10 mouse cellular contexts compared by ENCODE assay signal in the genomic region with DNA sequence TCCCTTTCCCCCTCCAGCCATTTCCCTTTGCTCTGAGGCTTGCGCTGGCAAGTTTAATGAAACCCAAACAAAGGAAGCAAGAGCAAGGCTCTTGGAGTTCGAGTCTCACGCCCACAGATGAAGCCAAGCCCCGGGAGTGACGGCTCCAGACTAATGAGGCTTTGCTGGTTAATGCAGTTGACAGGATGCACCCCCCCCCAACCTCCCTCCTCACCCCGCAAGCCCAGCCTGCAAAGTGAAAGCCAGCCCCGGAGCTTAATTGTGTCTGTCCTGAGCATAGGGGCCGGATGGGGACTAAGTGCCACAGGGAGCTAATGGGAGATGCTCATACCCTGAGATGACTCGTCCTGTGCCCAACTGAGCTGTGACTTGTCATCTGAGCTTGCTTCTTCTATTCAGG.
DNase-seq lines count a peak whose midpoint lies in the region; ATAC-seq lines count a peak whose summit lies in the region.
"Had no signal": no experiment of that assay in that cellular context is flagged by ENCODE, and none has a peak within 500 bp of the region (broad histone marks: within the 10 kb centered on the region; RNA-seq: fewer than 3 reads in every experiment).

No protein-coding gene starts in this region.

- no peaks in the 10 kb centered on the region for H3K36me3 ChIP-seq in neural tube, embryonic 14.5 days (ENCODE audit: control insufficient read depth, insufficient read depth, low read length)

- H3K4me3 ChIP-seq in neural tube, embryonic 14.5 days (ENCODE audit: low read depth, low read length) = no peak overlapping the region
- H3K4me3 ChIP-seq: megakaryocyte, embryonic 14.5 days had no signal

- no peaks in the 10 kb centered on the region for H3K27me3 ChIP-seq in neural tube, embryonic 14.5 days (ENCODE audit: control insufficient read depth, insufficient read depth, low read length)

- no peak overlapping the region for H3K4me2 ChIP-seq in neural tube, embryonic 14.5 days (ENCODE audit: low read depth, low read length)

- DNase-seq in embryo, embryonic 11 days = peak; percentile 42
- DNase-seq in embryo, embryonic 10 days (ENCODE audit: low spot score) = no peak
- DNase-seq in kidney, postnatal 14 days = peak; percentile 3
- no peak for DNase-seq in kidney, adult 8-10 months
- DNase-seq in T-cell, adult 2 months (ENCODE audit: low spot score) = no peak
- no peak for DNase-seq in ovary, postnatal 36 days (ENCODE audit: low spot score)
- DNase-seq: heart, adult 18-20 months had no signal

- WGBS in neural tube, embryonic 14.5 days = 13% methylated on average over 9 of the region's 9 CpGs

- peak; percentile 39 to 43; a peak in 1 of 4 replicates for ATAC-seq in hematopoietic stem cell, adult 5-6 weeks (replicated peaks in 1 of 2; ENCODE audit: insufficient read depth in 1 of 2, low FRiP score in 2 of 2, low TSS enrichment in 1 of 2, low read depth in 1 of 2, poor library complexity in 2 of 2, severe bottlenecking in 2 of 2)
- no peak for ATAC-seq in neural tube, embryonic 14.5 days (ENCODE audit: low read depth)

- H3K9ac ChIP-seq in neural tube, embryonic 14.5 days (replicated peaks; ENCODE audit: low read depth, low read length) = no peak overlapping the region

- 0 out of 2 replicates have a peak, but pooled peaks cover 7% of the 10 kb centered on the region for H3K4me1 ChIP-seq in neural tube, embryonic 14.5 days (ENCODE audit: control insufficient read depth, insufficient read depth, low read length)
- H3K4me1 ChIP-seq: megakaryocyte, embryonic 14.5 days had no signal

- no peaks in the 10 kb centered on the region for H3K9me3 ChIP-seq in neural tube, embryonic 14.5 days (ENCODE audit: control insufficient read depth, low read length)

- 0 out of 2 replicates have a peak overlapping the region, but pooled peaks have one; percentile 12 for H3K27ac ChIP-seq in neural tube, embryonic 14.5 days (ENCODE audit: low read depth, low read length)

Comparison
In these comparisons a context has a peak if more than half of its experiments do, and no peak if none do; other contexts are left out.
1. DNase-seq: peak in embryo, embryonic 11 days (single experiment) and kidney, postnatal 14 days (single experiment); none in embryo, embryonic 10 days (single experiment), kidney, adult 8-10 months (0 of 2), T-cell, adult 2 months (single experiment) and ovary, postnatal 36 days (single experiment).